Mouse (Mus musculus) thymus, postnatal 14 days (tissue): Measurements from ENCODE around the gene Gm28044.
"Not testable (repeated sequence)": the region's sequence is repeated elsewhere in the genome, so short reads cannot be mapped to it uniquely, and the experiment has no call there.

ENCODE experiments used
- DNase-seq: peaks from one replicate; pipeline ENCODE4 v3.0.0; 2021

The Gm28044 gene

GRCm38 (mm10) chr13:67360131-67360744 is at the start of gene Gm28044, which contains the start of gene Zfp953:
Gene Gm28044, minus strand, starts transcription at chr13:67360536.
Gene Zfp953, minus strand, starts transcription at chr13:67360605.
- DNase-seq: peak; percentile 89

DNA sequence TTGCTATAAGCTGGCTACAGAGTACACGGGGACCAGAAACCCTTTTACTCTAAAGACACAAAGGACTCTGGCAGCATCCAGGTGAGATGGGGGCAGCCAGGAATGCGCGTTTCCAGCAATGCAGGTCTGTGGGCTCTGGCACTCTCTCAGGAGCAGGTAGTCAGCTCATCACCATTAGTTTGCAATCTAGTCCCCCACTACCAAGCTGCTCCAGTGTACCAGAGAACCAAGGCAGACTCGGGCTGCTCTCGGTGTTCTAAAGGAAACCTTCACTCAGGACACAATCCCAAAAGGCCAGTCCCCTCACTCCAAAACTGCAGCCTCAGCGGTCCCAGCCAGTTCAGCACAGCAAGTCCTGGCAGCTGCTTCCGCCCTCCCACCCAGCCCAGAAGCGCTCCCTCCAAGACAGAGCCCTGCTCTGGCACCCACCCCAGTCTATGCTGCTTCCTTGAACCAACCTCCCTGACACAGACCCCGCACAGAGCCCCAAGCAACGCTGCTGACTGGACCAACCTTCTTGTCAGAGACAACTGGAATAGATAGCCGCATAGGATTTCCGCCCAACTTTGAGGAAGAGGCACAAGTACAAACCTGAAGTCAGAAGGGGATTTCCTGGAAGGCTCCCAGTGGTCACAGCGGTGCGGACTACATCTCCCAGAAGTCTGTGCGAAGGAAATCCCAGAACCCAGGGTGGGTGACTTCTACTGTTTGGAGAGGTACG is 39.0 kb upstream of the Gm28044 start, which contains the start of gene Zfp429:
TSS of gene Zfp429 (minus strand) at position 637 of the 721 bp plus-strand sequence.
- peak; percentile 78 for DNase-seq

GRCm38 (mm10) chr13:67376255-67376654 is 15.9 kb upstream of the Gm28044 start:
- DNase-seq: not testable (repeated sequence)

GRCm38 (mm10) chr13:67375050-67375911 is 14.9 kb upstream of the Gm28044 start, which contains the start of the genes Gm28041 and Zfp456:
Gene Gm28041, minus strand, starts transcription at chr13:67375733.
Gene Zfp456, minus strand, starts transcription at chr13:67375810.
- DNase-seq: peak; percentile 82

GRCm38 (mm10) chr13:67351854-67352253 is 8.5 kb downstream of the Gm28044 start:
- no peak for DNase-seq

- no peak for DNase-seq
Observed at GRCm38 (mm10) chr13:67343422-67343821, 16.9 kb downstream of the Gm28044 start.

- DNase-seq: peak; percentile 6
Observed at GRCm38 (mm10) chr13:67332877-67333276, 27.5 kb downstream of the Gm28044 start.

DNA sequence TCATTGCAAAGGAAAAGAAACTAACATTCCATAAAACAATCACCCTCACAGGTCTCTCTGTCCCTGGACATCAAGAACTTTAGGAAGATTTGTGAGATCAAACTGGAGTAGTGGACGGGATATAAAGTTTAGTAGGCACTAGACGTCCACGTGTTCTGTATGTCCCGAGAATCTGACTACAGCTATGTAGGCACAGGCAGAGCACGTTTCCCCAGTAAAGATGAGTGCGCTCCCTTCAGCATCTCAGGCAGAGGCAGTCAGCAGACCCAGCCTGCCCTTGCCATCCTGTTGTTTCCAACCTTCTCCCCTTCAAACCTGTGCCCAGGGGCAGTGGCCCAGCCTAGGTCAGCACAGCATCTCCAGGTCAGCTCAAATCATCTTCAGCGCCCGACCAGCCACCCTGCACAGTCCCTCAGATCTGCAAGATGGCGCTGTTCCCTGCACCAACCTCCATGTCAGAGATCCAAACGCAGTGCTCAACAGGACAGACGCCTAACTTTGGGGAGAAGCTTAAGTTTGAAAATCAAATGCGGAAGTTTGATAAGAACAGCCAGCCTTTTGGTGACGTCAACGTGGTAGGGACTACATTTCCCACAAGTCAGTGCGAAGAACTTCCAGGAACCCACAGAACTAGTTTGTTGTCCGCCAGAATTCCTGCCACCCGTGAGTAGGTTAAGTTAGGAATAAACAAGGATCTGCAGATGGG is 28.2 kb downstream of the Gm28044 start, which contains the start of gene Zfp595:
TSS of gene Zfp595 (minus strand) at position 552 of the 706 bp plus-strand sequence.
- peak; percentile 84 for DNase-seq

GRCm38 (mm10) chr13:67306718-67307117 is 53.6 kb downstream of the Gm28044 start:
- no peak for DNase-seq

GRCm38 (mm10) chr13:67305822-67306672 is 54.3 kb downstream of the Gm28044 start, which contains the start of gene Zfp457:
Gene Zfp457, minus strand, starts transcription at chr13:67306485.
- peak; percentile 88 for DNase-seq

- no peak for DNase-seq
Observed at GRCm38 (mm10) chr13:67278314-67278713, 82.0 kb downstream of the Gm28044 start, which contains the start of gene Zfp458. Gene Zfp458, minus strand, starts transcription at chr13:67278466.

DNA sequence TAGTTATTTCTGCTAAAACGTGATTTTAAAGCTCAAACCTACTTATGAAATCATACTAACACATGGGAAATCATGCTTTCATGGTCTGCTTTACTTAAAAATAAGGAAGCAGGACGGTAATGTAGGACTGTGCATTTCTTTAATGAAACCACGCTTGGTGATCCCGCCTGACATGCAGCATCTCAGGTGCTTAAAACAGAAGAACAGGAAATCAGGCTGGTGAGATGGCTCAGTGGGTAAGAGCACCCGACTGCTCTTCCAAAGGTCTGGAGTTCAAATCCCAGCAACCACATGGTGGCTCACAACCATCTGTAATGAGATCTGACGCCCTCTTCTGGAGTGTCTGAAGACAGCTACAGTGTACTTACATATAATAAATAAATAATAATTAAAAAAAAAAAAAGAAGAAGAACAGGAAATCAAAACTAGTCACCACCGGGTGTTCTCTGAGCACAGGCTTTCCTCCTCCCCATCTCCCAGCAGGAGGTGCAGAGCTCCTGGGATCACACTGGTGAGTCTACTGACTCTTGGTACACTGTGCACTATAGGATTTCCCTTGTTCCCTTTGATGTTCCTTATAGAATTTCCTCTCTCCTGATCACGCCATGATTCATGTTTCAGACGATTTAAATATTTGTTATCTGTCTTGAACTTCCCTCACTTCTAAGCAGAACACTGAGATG is 90.8 kb downstream of the Gm28044 start:
- peak; percentile 17 for DNase-seq

DNA sequence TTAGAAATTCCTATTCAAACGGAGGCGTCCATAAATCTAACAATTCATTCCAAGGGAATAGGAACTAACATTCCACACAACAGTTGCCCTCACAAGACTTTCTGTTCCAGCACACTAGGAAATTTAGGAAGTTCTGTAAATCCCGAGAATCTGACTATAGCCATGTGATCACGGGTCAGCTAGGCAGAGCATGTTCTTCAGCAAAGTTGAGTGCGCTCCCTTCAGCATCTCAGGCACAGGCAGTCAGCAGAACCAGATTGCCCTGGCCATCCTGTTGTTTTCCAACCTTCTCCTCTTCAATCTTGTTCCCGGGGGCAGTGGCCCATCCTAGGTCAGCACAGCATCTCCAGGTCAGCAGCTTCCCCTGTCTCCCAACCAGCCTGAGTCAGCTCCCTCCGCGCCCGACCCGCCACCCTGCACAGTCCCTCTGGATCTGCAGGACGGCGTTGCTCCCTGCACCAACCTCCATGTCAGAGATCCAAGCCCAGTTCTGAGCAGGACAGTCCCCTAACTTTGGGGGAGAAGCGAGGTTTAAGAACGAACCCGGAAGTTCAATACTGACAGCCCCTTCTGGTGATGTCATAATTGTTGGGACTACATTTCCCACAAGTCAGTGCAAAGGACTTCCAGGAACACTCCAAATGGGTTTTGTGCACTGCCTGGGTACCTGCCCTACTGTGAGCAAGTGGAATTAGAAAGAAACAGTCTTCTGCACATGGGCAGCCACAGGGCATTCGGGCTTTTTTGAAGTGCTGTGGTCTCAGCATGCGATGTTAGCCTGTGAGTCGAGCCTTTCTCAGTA is 91.6 kb downstream of the Gm28044 start:
- DNase-seq: peak; percentile 79
